Mouse (Mus musculus): ENCODE data around the gene Smpd2. TPM values are rescaled to one million over a fixed set of nuclear protein-coding genes. Genes with fewer than 3 reads are reported as not detected.
A peak's percentile ranks its signal among the peaks of the same experiment; 100 is the strongest.

The Smpd2 gene
- 57.9 and 59.8 TPM in 2 replicates for polyA plus RNA-seq (2016; fragmentation: Nextera tagmentation; extraction: Ambion mirVana)

- Histone ChIP-seq H3K4me2 (replicated peaks) (peak within 1 kb of the TSS; percentile 99), H3K27me3 (no peaks in the 10 kb centered on the region), H3K9me3 (no peaks in the 10 kb centered on the region), H3K27ac (peak within 1 kb of the TSS; percentile 77), H3K36me3 (peaks cover 34% of the 10 kb centered on the region), H3K9ac (peak within 1 kb of the TSS; percentile 79), H3K4me1 (peaks cover 17% of the 10 kb centered on the region), H3K4me3 (peak within 1 kb of the TSS; percentile 65)
- peak; percentile 88 for ATAC-seq (ENCODE audit: insufficient number of reproducible peaks, insufficient read depth, low FRiP score, low TSS enrichment)
- 2% methylated on average over 50 of the region's 50 CpGs for WGBS
Observed at GRCm38 (mm10) chr10:41489708-41490517, at the start of gene Smpd2, which contains the start of gene Ppil6. Smpd2 (minus strand) TSS chr10:41490369. Ppil6 (plus strand) TSS chr10:41490439.

GRCm38 (mm10) chr10:41538986-41539385, 48.8 kb upstream of the Smpd2 start:
- no peak for ATAC-seq (ENCODE audit: insufficient number of reproducible peaks, insufficient read depth, low FRiP score, low TSS enrichment)
- Histone ChIP-seq H3K27me3 (no peaks in the 10 kb centered on the region), H3K4me2 (replicated peaks) (no peak overlapping the region), H3K9me3 (no peaks in the 10 kb centered on the region), H3K9ac (no peak overlapping the region), H3K4me1 (no peaks in the 10 kb centered on the region), H3K36me3 (peaks cover 32% of the 10 kb centered on the region), H3K4me3 (no peak overlapping the region), H3K27ac (no peak overlapping the region)
- WGBS, result 92% methylated on average over 4 of the region's 4 CpGs

GRCm38 (mm10) chr10:41537983-41538330, 47.8 kb upstream of the Smpd2 start:
- H3K9ac ChIP-seq, result no peak overlapping the region
- no peaks in the 10 kb centered on the region for H3K9me3 ChIP-seq
- H3K4me3 ChIP-seq, result no peak overlapping the region
- H3K27me3 ChIP-seq, result no peaks in the 10 kb centered on the region
- ATAC-seq (ENCODE audit: insufficient number of reproducible peaks, insufficient read depth, low FRiP score, low TSS enrichment), result no peak
- H3K36me3 ChIP-seq, result peaks cover 43% of the 10 kb centered on the region
- WGBS, result 78% methylated on average over 3 of the region's 3 CpGs
- H3K4me1 ChIP-seq, result no peaks in the 10 kb centered on the region
- H3K4me2 ChIP-seq (replicated peaks), result no peak overlapping the region
- H3K27ac ChIP-seq, result no peak overlapping the region

- Histone ChIP-seq H3K36me3 (peaks cover 48% of the 10 kb centered on the region), H3K4me2 (replicated peaks) (no peak overlapping the region), H3K27me3 (no peaks in the 10 kb centered on the region), H3K9ac (no peak overlapping the region), H3K4me3 (no peak overlapping the region), H3K4me1 (no peaks in the 10 kb centered on the region), H3K27ac (no peak overlapping the region), H3K9me3 (no peaks in the 10 kb centered on the region)
- 89% methylated on average over 4 of the region's 4 CpGs for WGBS
- ATAC-seq (ENCODE audit: insufficient number of reproducible peaks, insufficient read depth, low FRiP score, low TSS enrichment), result no peak
Observed at GRCm38 (mm10) chr10:41537226-41537982, 47.2 kb upstream of the Smpd2 start.

GRCm38 (mm10) chr10:41536714-41537113, 46.5 kb upstream of the Smpd2 start:
- 87% methylated on average over 1 of the region's 1 CpGs for WGBS
- Histone ChIP-seq H3K36me3 (peaks cover 49% of the 10 kb centered on the region), H3K27ac (no peak overlapping the region), H3K4me3 (no peak overlapping the region), H3K9me3 (no peaks in the 10 kb centered on the region), H3K4me2 (replicated peaks) (no peak overlapping the region), H3K27me3 (no peaks in the 10 kb centered on the region), H3K4me1 (no peaks in the 10 kb centered on the region), H3K9ac (no peak overlapping the region)
- no peak for ATAC-seq (ENCODE audit: insufficient number of reproducible peaks, insufficient read depth, low FRiP score, low TSS enrichment)

GRCm38 (mm10) chr10:41535991-41536390, 45.8 kb upstream of the Smpd2 start:
- Histone ChIP-seq H3K4me3 (no peak overlapping the region), H3K9me3 (no peaks in the 10 kb centered on the region), H3K36me3 (peaks cover 54% of the 10 kb centered on the region), H3K9ac (no peak overlapping the region), H3K27me3 (no peaks in the 10 kb centered on the region), H3K27ac (no peak overlapping the region), H3K4me2 (replicated peaks) (no peak overlapping the region), H3K4me1 (no peaks in the 10 kb centered on the region)
- 89% methylated on average over 2 of the region's 2 CpGs for WGBS
- ATAC-seq (ENCODE audit: insufficient number of reproducible peaks, insufficient read depth, low FRiP score, low TSS enrichment), result no peak

GRCm38 (mm10) chr10:41529972-41530371, 39.8 kb upstream of the Smpd2 start:
- Histone ChIP-seq H3K27ac (no peak overlapping the region), H3K36me3 (peaks cover 69% of the 10 kb centered on the region), H3K9me3 (no peaks in the 10 kb centered on the region), H3K4me2 (replicated peaks) (no peak overlapping the region), H3K4me3 (no peak overlapping the region), H3K9ac (no peak overlapping the region), H3K27me3 (no peaks in the 10 kb centered on the region), H3K4me1 (no peaks in the 10 kb centered on the region)
- ATAC-seq (ENCODE audit: insufficient number of reproducible peaks, insufficient read depth, low FRiP score, low TSS enrichment), result no peak
- WGBS, result 86% methylated on average over 5 of the region's 5 CpGs

- Histone ChIP-seq H3K9me3 (no peaks in the 10 kb centered on the region), H3K4me3 (no peak overlapping the region), H3K9ac (no peak overlapping the region), H3K27ac (no peak overlapping the region), H3K36me3 (peaks cover 50% of the 10 kb centered on the region), H3K4me1 (peaks cover 19% of the 10 kb centered on the region), H3K4me2 (replicated peaks) (no peak overlapping the region), H3K27me3 (no peaks in the 10 kb centered on the region)
- WGBS, result 80% methylated on average over 1 of the region's 1 CpGs
- no peak for ATAC-seq (ENCODE audit: insufficient number of reproducible peaks, insufficient read depth, low FRiP score, low TSS enrichment)
Observed at GRCm38 (mm10) chr10:41525696-41526095, 35.5 kb upstream of the Smpd2 start.

- no peaks in the 10 kb centered on the region for H3K27me3 ChIP-seq
- H3K4me3 ChIP-seq, result no peak overlapping the region
- no peak overlapping the region for H3K27ac ChIP-seq
- peaks cover 32% of the 10 kb centered on the region for H3K36me3 ChIP-seq
- WGBS, result 76% methylated on average over 3 of the region's 3 CpGs
- ATAC-seq (ENCODE audit: insufficient number of reproducible peaks, insufficient read depth, low FRiP score, low TSS enrichment), result no peak
- H3K4me1 ChIP-seq, result peaks cover 19% of the 10 kb centered on the region
- H3K9ac ChIP-seq, result no peak overlapping the region
- no peaks in the 10 kb centered on the region for H3K9me3 ChIP-seq
- H3K4me2 ChIP-seq (replicated peaks), result no peak overlapping the region
Observed at GRCm38 (mm10) chr10:41523386-41523785, 33.2 kb upstream of the Smpd2 start.

- WGBS, result 6% methylated on average over 5 of the region's 5 CpGs
Observed at GRCm38 (mm10) chr10:41520410-41520673, 30.2 kb upstream of the Smpd2 start.

GRCm38 (mm10) chr10:41519640-41520409, 29.7 kb upstream of the Smpd2 start:
- Histone ChIP-seq H3K27me3 (no peaks in the 10 kb centered on the region), H3K9ac (peak overlapping the region; percentile 93), H3K4me3 (peak overlapping the region; percentile 96), H3K27ac (peak overlapping the region; percentile 96), H3K36me3 (peaks cover 11% of the 10 kb centered on the region; the same call in 1 of the 2 replicates), H3K9me3 (no peaks in the 10 kb centered on the region), H3K4me2 (replicated peaks) (peak overlapping the region; percentile 83), H3K4me1 (peaks cover 19% of the 10 kb centered on the region)
- ATAC-seq (ENCODE audit: insufficient number of reproducible peaks, insufficient read depth, low FRiP score, low TSS enrichment), result no peak; the same call in 1 of the 2 replicates
- under 1% methylated on average over 65 of the region's 65 CpGs for WGBS

More at GRCm38 (mm10) chr10:41520410-41520673, 30.2 kb upstream of the Smpd2 start:
- Histone ChIP-seq H3K36me3 (peaks cover 14% of the 10 kb centered on the region), H3K4me2 (replicated peaks) (peak overlapping the region; percentile 83), H3K4me1 (peaks cover 19% of the 10 kb centered on the region), H3K9ac (peak overlapping the region; percentile 93), H3K4me3 (peak overlapping the region; percentile 96), H3K27ac (no peak overlapping the region), H3K9me3 (no peaks in the 10 kb centered on the region), H3K27me3 (no peaks in the 10 kb centered on the region)
- ATAC-seq (ENCODE audit: insufficient number of reproducible peaks, insufficient read depth, low FRiP score, low TSS enrichment), result no peak

Measured in embryonic facial prominence, embryonic 12.5 days (tissue).